Mouse (Mus musculus) hindbrain, embryonic 13.5 days (tissue): ENCODE results near the gene Ctsa. TPM values are rescaled to one million over a fixed set of nuclear protein-coding genes. Genes with fewer than 3 reads are reported as not detected.
A peak's percentile ranks its signal among the peaks of the same experiment; 100 is the strongest.

ENCODE experiments used
- ATAC-seq: fragments of 200-750 bp; cut with Nextera tagmentation; 2 replicates; pipeline ENCODE4 v1.8.0; 2017; ENCODE audit warnings: moderate TSS enrichment; ENCODE audit not compliant: low FRiP score
- H3K27ac ChIP-seq: fragments of 300-500 bp; sonication (generic); 2 replicates; pipeline ENCODE4 v1.5.1; 2015; ENCODE audit warnings: inconsistent platforms, mild to moderate bottlenecking, moderate library complexity
- H3K27me3 ChIP-seq: fragments of 300-500 bp; sonication (generic); 2 replicates; pipeline ENCODE4 v1.6.1; 2015; ENCODE audit warnings: mild to moderate bottlenecking, inconsistent platforms
- H3K36me3 ChIP-seq: fragments of 300-500 bp; sonication (generic); 2 replicates; pipeline ENCODE4 v1.6.1; 2015; ENCODE audit warnings: mild to moderate bottlenecking, inconsistent platforms
- H3K4me1 ChIP-seq: fragments of 300-500 bp; sonication (generic); replicated peaks from 2 replicates; pipeline ENCODE4 v1.6.1; 2015; ENCODE audit warnings: inconsistent platforms
- H3K4me2 ChIP-seq: fragments of 300-500 bp; sonication (generic); 2 replicates; pipeline ENCODE4 v1.6.1; 2015; ENCODE audit warnings: inconsistent platforms, mild to moderate bottlenecking, moderate library complexity
- H3K4me3 ChIP-seq: fragments of 300-500 bp; sonication (generic); 2 replicates; pipeline ENCODE4 v1.5.1; 2015; ENCODE audit warnings: mild to moderate bottlenecking, inconsistent platforms
- H3K9ac ChIP-seq: fragments of 300-500 bp; sonication (generic); 2 replicates; pipeline ENCODE4 v1.6.1; 2015; ENCODE audit warnings: mild to moderate bottlenecking, inconsistent platforms
- H3K9me3 ChIP-seq: fragments of 300-500 bp; sonication (generic); 2 replicates; pipeline ENCODE4 v1.6.1; 2016; ENCODE audit warnings: inconsistent platforms
- WGBS: fragments of 180-500 bp; shearing (Covaris S2); methylation state at CpG from one replicate; pipeline ENCODE4 v1.1.7; 2015; 5-methylcytosine and 5-hydroxymethylcytosine counted together
- polyA plus RNA-seq: library from polyadenylated mRNA; unstranded; fragments of >200 nt; fragmentation: Nextera tagmentation; extraction: Ambion mirVana; gene quantifications from 2 replicates; pipeline ENCODE4 v1.2.1, GENCODE M21; 2015

Gene Ctsa
- polyA plus RNA-seq = 101 and 109 TPM in 2 replicates

DNA sequence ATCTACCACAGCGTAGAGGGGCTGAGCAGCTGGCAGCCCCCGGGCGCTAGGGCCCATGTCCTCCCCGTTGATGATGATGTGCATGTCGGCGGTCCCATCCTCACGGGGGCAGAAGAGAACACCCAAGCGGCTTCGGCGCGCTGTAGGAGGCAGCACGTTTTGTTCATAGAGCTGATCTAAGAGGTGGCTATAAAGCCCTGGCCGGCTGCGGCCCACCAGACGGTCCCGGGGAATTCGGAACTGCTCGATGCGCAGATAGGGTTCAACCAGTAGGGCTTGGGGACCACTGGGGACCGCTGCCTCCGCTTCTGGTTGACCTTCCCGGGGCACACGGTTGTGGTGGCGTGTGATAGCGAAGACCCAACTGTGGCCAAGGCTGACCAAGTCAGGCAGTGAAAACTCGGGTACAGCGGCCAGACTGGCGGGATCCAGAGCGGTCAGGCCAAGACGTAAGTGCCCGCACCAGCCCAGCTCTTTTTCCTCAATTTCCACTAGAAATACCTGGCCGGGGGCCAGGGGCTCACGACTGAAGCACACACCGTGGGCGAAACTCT is at the start of gene Ctsa:
Gene Ctsa, plus strand, starts transcription at position 126 of the 554 bp plus-strand sequence.
- no peaks in the 10 kb centered on the region for H3K27me3 ChIP-seq
- peak; percentile 62 for ATAC-seq
- no peaks in the 10 kb centered on the region for H3K9me3 ChIP-seq
- peaks cover 27% of the 10 kb centered on the region for H3K4me1 ChIP-seq
- H3K27ac ChIP-seq = peak within 1 kb of the TSS; percentile 73
- H3K4me2 ChIP-seq = peak within 1 kb of the TSS; percentile 98
- 2% methylated on average over 35 of the region's 35 CpGs for WGBS
- H3K9ac ChIP-seq = peak within 1 kb of the TSS; percentile 83
- H3K36me3 ChIP-seq = peaks cover 28% of the 10 kb centered on the region
- H3K4me3 ChIP-seq = peak within 1 kb of the TSS; percentile 69

DNA sequence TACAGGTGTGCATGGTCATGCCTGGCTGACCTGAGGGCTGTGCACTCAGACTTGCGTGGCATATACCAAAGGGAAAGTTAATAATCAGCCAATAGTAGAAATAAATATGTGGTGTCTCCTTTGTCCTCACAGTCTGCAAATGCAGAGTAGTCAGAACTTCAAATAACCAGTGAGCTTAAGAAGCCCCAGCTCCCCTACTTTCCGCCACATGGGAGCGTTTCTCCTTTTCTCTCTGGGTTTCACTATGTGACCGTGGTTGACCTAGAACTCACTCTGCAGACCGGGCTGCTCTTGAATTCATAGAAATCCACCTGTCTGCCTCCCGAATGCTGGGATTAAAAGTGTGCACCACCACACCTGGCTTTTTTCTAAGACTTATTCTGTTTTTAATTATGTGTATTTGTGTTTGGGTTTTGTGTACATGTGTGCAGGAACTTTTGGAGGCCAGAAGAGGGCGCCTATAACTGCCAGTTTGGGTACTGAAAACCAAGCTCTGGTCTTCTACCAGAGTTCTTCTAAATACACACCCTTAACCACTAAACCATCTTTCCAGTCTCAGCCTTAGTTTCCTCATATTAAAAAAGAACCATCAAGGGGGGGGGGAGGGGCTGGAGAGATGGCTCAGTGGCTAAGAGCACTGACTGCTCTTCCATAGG is 48.6 kb upstream of the Ctsa start:
- Histone ChIP-seq H3K27me3 (0 out of 2 replicates have a peak, but pooled peaks cover 9% of the 10 kb centered on the region), H3K9me3 (no peaks in the 10 kb centered on the region), H3K4me3 (no peak overlapping the region), H3K9ac (no peak overlapping the region), H3K27ac (no peak overlapping the region), H3K4me1 (peaks cover 33% of the 10 kb centered on the region), H3K36me3 (0 out of 2 replicates have a peak, but pooled peaks cover 2% of the 10 kb centered on the region), H3K4me2 (no peak overlapping the region)
- ATAC-seq = no peak
- 79% methylated on average over 7 of the region's 7 CpGs for WGBS

DNA sequence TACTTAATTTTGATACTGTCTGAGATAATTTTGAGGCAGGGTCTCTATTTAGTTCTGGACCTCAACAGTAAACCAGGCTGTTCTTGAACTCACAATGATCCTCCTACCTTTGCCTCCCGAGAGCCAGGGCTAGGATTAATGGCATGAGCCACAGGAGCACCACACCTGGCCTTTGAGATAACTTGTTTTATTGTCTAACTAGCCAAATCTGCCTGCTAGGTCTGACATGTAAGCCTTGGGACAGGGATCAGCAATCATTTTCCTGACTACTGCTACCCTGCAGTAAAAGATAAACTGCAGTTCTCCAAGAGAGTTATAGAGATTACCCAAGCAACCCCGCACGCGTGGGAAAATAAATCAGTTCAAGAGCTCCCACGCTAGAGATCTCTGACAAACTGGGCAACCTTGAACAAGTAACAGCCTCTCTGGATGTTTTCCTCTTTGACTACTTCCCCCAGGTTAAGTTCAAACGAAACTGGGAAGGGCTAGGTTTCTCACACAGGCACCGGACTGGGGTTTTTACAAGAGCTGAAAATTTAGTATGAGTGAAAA is 47.7 kb upstream of the Ctsa start:
- Histone ChIP-seq H3K4me1 (peaks cover 33% of the 10 kb centered on the region), H3K9me3 (no peaks in the 10 kb centered on the region), H3K9ac (peak overlapping the region; percentile 82), H3K36me3 (0 out of 2 replicates have a peak, but pooled peaks cover 3% of the 10 kb centered on the region), H3K27ac (no peak overlapping the region), H3K27me3 (0 out of 2 replicates have a peak, but pooled peaks cover 6% of the 10 kb centered on the region), H3K4me2 (peak overlapping the region; percentile 91), H3K4me3 (peak overlapping the region; percentile 66)
- 15% methylated on average over 7 of the region's 7 CpGs for WGBS
- no peak for ATAC-seq

DNA sequence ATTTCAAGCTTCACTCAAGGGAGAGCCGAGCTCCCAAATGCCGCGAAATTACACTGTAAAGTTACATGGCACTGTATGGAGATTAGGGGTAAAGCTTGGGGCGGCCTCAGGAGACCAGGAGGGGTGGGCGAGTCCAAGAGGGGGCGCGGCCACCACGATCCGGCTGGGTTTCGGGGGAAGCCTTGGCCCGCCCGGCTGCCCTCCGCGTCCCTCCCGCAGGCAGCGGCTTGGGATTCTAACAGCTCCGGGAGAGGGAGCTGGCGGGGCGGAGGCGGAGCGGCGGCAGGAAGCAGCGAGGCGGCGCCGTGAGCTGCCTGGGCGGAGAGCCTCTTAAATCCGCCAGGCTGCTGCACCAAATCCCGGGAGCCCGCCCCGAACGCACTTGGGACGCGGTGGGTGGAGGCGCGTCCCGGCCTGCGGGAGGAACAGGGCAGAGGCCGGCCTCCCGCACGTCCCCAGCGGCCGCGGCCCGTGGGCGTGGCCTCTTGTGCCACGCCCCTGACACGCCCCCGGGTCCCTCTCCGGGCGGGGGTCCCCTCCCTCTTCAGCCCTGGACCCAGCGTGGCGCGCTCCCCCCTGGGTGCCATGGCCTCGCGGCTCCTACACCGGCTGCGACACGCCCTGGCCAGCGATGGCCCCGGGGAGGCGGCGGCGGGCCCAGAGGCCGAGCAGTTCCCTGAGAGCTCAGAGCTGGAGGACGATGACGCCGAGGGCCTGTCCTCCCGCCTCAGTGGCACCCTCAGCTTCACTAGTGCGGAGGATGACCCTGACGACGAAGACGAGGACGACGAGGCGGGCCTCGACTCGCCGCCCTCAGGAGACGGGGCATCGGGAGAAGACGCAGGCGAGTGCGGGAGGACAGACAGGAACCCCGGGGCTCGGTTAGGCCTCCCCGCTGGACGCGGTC is 46.9 kb upstream of the Ctsa start, which contains the start of gene Snx21:
Gene Snx21, plus strand, starts transcription at position 343 of the 907 bp plus-strand sequence.
- H3K27ac ChIP-seq = peak within 1 kb of the TSS; percentile 69
- ATAC-seq = peak; percentile 86
- H3K36me3 ChIP-seq = peaks cover 6% of the 10 kb centered on the region; the same call in 1 of the 2 replicates
- H3K4me3 ChIP-seq = peak within 1 kb of the TSS; percentile 66
- H3K27me3 ChIP-seq = 0 out of 2 replicates have a peak, but pooled peaks cover 6% of the 10 kb centered on the region
- H3K4me1 ChIP-seq = peaks cover 33% of the 10 kb centered on the region
- WGBS = under 1% methylated on average over 87 of the region's 89 CpGs
- H3K9ac ChIP-seq = peak within 1 kb of the TSS; percentile 82
- H3K4me2 ChIP-seq = peak within 1 kb of the TSS; percentile 91
- H3K9me3 ChIP-seq = no peaks in the 10 kb centered on the region

DNA sequence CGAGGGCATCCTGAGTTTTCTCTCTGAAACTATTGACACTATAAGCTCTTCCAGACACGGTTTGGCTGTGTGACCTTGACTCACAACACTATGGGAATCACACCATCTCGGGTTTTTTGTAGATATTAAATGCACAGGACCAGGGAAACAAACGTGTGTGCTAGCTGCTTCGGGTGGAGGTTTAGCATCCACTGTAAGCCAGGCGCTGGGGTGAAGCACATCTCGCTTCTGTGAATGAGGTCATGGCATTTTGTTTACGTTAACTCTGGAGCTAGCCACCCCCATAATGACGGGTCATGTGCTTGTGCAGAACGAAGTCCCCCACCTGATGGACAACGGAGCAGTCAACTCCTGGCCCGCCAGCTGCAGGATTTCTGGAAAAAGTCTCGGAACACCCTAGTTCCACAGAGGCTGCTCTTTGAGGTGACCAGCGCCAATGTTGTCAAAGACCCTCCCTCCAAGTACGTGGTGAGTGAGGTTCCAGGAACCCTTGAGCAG is 46.2 kb upstream of the Ctsa start:
- no peak; the same call in 1 of the 2 replicates for ATAC-seq
- H3K27me3 ChIP-seq = 0 out of 2 replicates have a peak, but pooled peaks cover 6% of the 10 kb centered on the region
- H3K4me2 ChIP-seq = peak overlapping the region; percentile 91
- peak overlapping the region; percentile 82 for H3K9ac ChIP-seq
- peak overlapping the region; percentile 66 for H3K4me3 ChIP-seq
- H3K36me3 ChIP-seq = peaks cover 13% of the 10 kb centered on the region
- H3K27ac ChIP-seq = peak overlapping the region; percentile 69; the same call in 1 of the 2 replicates
- no peaks in the 10 kb centered on the region for H3K9me3 ChIP-seq
- peaks cover 33% of the 10 kb centered on the region for H3K4me1 ChIP-seq
- 10% methylated on average over 15 of the region's 15 CpGs for WGBS

DNA sequence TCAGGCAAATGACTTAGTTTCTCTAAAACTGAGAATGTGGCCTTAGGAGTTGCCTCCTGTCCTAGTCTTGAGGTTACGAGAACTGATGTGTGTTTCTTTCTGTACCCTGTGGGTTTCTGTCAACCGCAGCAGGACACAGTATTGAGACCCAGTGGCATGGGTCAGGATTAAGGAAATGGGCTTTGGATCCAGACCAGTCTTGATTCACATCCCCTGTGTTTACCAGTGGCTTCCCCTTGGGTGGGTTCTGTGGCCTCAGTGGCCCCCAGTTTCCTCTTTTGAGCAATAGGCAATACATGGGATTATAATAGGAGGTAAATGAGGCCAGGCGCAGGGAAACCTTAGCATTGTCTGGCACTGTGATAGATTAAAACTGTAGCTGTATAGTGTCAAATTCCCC is 45.6 kb upstream of the Ctsa start:
- ATAC-seq = no peak
- peak overlapping the region; percentile 66 for H3K4me3 ChIP-seq
- H3K4me1 ChIP-seq = peaks cover 33% of the 10 kb centered on the region
- H3K9me3 ChIP-seq = no peaks in the 10 kb centered on the region
- H3K4me2 ChIP-seq = peak overlapping the region; percentile 91
- WGBS = 88% methylated on average over 3 of the region's 3 CpGs
- H3K36me3 ChIP-seq = peaks cover 19% of the 10 kb centered on the region
- 0 out of 2 replicates have a peak, but pooled peaks cover 6% of the 10 kb centered on the region for H3K27me3 ChIP-seq
- no peak overlapping the region for H3K27ac ChIP-seq
- no peak overlapping the region; the same call in 1 of the 2 replicates for H3K9ac ChIP-seq

DNA sequence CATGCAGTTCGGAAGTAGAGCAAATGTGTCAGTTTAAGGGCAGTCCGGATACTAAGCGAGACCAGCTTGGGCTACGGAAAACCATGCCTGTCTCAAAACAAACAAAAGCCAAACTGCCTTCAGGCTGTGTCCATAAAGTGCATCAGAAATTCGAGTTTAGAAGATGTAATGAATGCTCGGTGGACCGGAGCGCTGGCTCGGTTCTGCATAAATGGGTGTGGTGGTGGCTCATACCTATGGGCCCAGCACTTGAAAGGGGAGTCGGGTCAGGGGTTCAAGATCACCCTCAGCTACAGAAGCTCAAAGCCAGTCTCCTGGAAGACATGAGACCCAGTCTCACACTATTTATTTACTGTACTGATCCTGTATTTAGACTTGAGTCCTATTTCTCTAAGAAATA is 44.9 kb upstream of the Ctsa start:
- no peak overlapping the region for H3K27ac ChIP-seq
- no peak overlapping the region for H3K9ac ChIP-seq
- no peak overlapping the region for H3K4me3 ChIP-seq
- no peak overlapping the region for H3K4me2 ChIP-seq
- peaks cover 33% of the 10 kb centered on the region for H3K4me1 ChIP-seq
- H3K36me3 ChIP-seq = peaks cover 27% of the 10 kb centered on the region
- no peak for ATAC-seq
- 81% methylated on average over 10 of the region's 10 CpGs for WGBS
- H3K9me3 ChIP-seq = no peaks in the 10 kb centered on the region
- 0 out of 2 replicates have a peak, but pooled peaks cover 6% of the 10 kb centered on the region for H3K27me3 ChIP-seq

DNA sequence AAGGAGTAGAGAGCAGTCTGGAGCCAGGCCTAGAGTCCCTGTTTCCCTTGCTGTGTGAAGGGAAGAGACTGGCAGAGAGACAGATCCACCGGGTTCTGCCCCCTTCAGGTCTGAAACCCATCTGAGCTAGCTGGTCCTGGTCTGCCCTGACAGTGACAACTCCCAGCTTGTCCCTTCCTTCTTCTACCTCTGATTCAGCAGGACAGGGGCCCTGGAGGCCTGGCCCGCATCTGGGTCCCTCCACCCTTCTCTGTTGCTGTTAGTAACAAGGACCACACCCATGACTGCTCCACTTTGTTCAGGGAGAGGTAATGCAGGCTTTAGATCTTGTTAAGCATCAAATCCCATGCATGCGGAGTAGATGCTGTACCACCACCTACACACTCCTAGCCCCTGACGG is 44.3 kb upstream of the Ctsa start:
- Histone ChIP-seq H3K27ac (no peak overlapping the region), H3K4me1 (peaks cover 33% of the 10 kb centered on the region), H3K9ac (peak overlapping the region; percentile 35), H3K27me3 (0 out of 2 replicates have a peak, but pooled peaks cover 6% of the 10 kb centered on the region), H3K4me3 (no peak overlapping the region), H3K4me2 (no peak overlapping the region), H3K36me3 (peaks cover 33% of the 10 kb centered on the region), H3K9me3 (no peaks in the 10 kb centered on the region)
- 75% methylated on average over 4 of the region's 4 CpGs for WGBS
- ATAC-seq = no peak

DNA sequence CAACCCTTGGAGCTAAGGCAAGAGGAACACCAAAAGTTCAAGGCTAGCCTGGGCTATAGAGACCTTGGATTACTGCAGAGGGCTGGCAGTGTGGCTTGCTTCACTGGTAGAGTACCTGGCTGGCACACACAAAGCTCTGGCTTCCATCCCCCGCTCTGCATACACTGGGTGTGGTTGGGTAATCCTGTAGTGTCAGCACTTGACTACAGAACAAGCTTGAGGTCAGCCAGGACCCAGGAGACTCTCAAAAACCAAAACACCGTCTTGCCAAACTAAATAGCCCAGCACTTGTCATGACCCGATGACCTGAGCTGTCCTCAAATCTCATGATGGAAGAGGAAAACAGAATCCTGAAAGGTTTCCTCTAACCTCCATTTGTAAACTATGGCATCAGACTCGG is 42.2 kb upstream of the Ctsa start:
- Histone ChIP-seq H3K9me3 (no peaks in the 10 kb centered on the region), H3K27me3 (no peaks in the 10 kb centered on the region), H3K27ac (no peak overlapping the region), H3K36me3 (peaks cover 49% of the 10 kb centered on the region), H3K4me1 (peaks cover 24% of the 10 kb centered on the region), H3K4me2 (no peak overlapping the region), H3K4me3 (no peak overlapping the region), H3K9ac (no peak overlapping the region)
- WGBS = 84% methylated on average over 4 of the region's 4 CpGs
- ATAC-seq = no peak

DNA sequence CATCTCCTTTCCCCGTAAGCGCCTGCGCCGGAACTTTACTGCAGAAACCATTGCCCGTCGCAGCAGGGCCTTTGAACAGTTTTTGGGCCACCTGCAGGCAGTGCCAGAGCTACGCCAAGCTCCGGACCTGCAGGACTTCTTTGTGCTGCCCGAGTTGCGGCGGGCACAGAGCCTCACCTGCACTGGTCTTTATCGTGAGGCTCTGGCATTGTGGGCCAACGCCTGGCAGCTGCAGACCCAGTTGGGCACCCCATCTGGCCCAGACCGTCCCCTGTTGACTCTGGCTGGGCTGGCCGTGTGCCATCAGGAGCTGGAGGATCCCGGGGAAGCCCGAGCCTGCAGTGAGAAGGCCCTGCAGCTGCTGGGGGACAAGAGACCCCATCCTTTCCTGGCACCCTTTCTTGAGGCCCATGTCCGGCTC is 40.8 kb upstream of the Ctsa start:
- peaks cover 63% of the 10 kb centered on the region for H3K36me3 ChIP-seq
- 88% methylated on average over 18 of the region's 18 CpGs for WGBS
- no peak overlapping the region for H3K4me2 ChIP-seq
- no peak for ATAC-seq
- no peak overlapping the region for H3K4me3 ChIP-seq
- H3K27me3 ChIP-seq = no peaks in the 10 kb centered on the region
- H3K4me1 ChIP-seq = peaks cover 13% of the 10 kb centered on the region
- peak overlapping the region; percentile 30; the same call in 1 of the 2 replicates for H3K27ac ChIP-seq
- no peak overlapping the region for H3K9ac ChIP-seq
- H3K9me3 ChIP-seq = no peaks in the 10 kb centered on the region

DNA sequence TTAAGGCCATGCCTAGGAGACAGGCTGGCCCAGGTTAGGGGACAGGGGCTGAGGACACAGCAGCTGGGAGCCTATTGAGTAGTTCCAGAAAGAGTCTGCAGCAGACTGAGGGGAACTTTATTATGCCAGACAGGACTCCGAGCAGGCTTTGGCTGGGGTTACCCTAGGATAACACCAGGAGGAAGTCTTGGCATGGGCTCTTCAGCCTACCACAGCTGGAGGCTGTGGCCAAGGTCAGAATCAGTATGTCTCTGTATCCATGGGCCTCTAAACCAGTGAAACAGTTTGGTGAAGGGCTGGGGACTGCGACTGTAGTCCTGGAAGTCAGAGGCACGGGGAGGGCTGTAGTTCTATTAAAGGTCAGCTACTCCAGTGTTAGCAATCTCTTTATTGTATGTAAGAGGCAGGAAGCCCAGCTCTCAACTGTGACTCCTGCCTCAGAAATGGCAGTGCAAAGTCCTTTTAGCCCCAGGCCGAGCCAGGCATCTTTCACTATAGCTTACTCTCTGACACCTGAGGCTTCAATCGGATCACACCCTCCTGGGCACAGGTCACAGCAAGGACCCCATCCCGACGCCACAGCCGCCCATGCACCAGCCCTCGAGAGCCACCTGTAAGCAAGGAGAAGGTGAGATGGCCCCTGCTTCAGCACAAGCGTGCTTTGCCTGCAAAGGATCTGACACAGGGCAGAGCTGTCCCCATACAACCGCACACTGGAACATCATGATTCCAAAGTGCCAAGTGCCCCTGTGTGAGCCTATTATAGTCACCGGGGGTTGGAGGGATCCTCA is 40.1 kb upstream of the Ctsa start:
- no peak for ATAC-seq
- H3K9ac ChIP-seq = no peak overlapping the region; the same call in 1 of the 2 replicates
- no peak overlapping the region for H3K4me3 ChIP-seq
- no peaks in the 10 kb centered on the region for H3K27me3 ChIP-seq
- 94% methylated on average over 12 of the region's 12 CpGs for WGBS
- no peak overlapping the region for H3K4me2 ChIP-seq
- peaks cover 68% of the 10 kb centered on the region for H3K36me3 ChIP-seq
- H3K4me1 ChIP-seq = peaks cover 8% of the 10 kb centered on the region; the same call in 1 of the 2 replicates
- no peak overlapping the region for H3K27ac ChIP-seq
- H3K9me3 ChIP-seq = no peaks in the 10 kb centered on the region
